Mouse (Mus musculus) intestine, postnatal 0 days (tissue): ENCODE measurements around the gene Olfr353. TPM values are rescaled to one million over a fixed set of nuclear protein-coding genes. Genes with fewer than 3 reads are reported as not detected.

Experiments
- ATAC-seq: fragments of 200-750 bp; cut with Nextera tagmentation; 2 replicates; pipeline ENCODE4 v1.8.0; 2017; ENCODE audit warnings: mild to moderate bottlenecking, moderate TSS enrichment, moderate library complexity
- H3K27ac ChIP-seq: fragments of 300-500 bp; sonication (generic); 2 replicates; pipeline ENCODE4 v1.5.1; 2014; ENCODE audit warnings: mild to moderate bottlenecking, low read depth, low read length, moderate library complexity
- H3K27me3 ChIP-seq: fragments of 300-500 bp; sonication (generic); replicated peaks from 2 replicates; pipeline ENCODE4 v1.6.1; 2014; ENCODE audit warnings: low read length, mixed read lengths; ENCODE audit not compliant: control insufficient read depth, insufficient read depth
- H3K36me3 ChIP-seq: fragments of 300-500 bp; sonication (generic); 2 replicates; pipeline ENCODE4 v1.6.1; 2014; ENCODE audit warnings: mild to moderate bottlenecking, moderate library complexity; ENCODE audit not compliant: control insufficient read depth, insufficient read depth
- H3K4me1 ChIP-seq: fragments of 300-500 bp; sonication (generic); replicated peaks from 2 replicates; pipeline ENCODE4 v1.6.1; 2014; ENCODE audit warnings: antibody characterized with exemption, low read length, mixed read lengths; ENCODE audit not compliant: control insufficient read depth, insufficient read depth
- H3K4me2 ChIP-seq: fragments of 300-500 bp; sonication (generic); replicated peaks from 2 replicates; pipeline ENCODE4 v1.6.1; 2014; ENCODE audit warnings: low read depth, mild to moderate bottlenecking, moderate library complexity
- H3K4me3 ChIP-seq: fragments of 300-500 bp; sonication (generic); 2 replicates; pipeline ENCODE4 v1.5.1; 2014; ENCODE audit warnings: low read depth, low read length
- H3K9ac ChIP-seq: fragments of 300-500 bp; sonication (generic); 2 replicates; pipeline ENCODE4 v1.6.1; 2014; ENCODE audit warnings: mild to moderate bottlenecking, low read depth, low read length
- H3K9me3 ChIP-seq: fragments of 300-500 bp; sonication (generic); 2 replicates; pipeline ENCODE4 v1.6.1; 2016; ENCODE audit warnings: mixed run types; ENCODE audit not compliant: control insufficient read depth
- CTCF ChIP-seq: sonication (generic); IDR thresholded peaks from 2 replicates; pipeline ENCODE4 v1.5.1; 2016; ENCODE audit warnings: low read depth, mild to moderate bottlenecking, control low read depth, antibody characterized with exemption, moderate library complexity
- WGBS: fragments of 180-500 bp; shearing (Covaris S2); extraction: QIAGEN DNeasy Blood & Tissue Kit; methylation state at CpG from one replicate; pipeline ENCODE4 v1.1.7; 2014; 5-methylcytosine and 5-hydroxymethylcytosine counted together
- polyA plus RNA-seq: library from polyadenylated mRNA; unstranded; fragments of >200 nt; fragmentation: Nextera tagmentation; extraction: Ambion mirVana; gene quantifications from 2 replicates; pipeline ENCODE4 v1.2.1, GENCODE M21; 2015

Olfr353 gene
- not detected in 2 replicates for polyA plus RNA-seq

GRCm38 (mm10) chr2:36892836-36893235, at the start of gene Olfr353:
Olfr353 (minus strand) TSS chr2:36892936.
- no peak within 1 kb of the TSS for H3K27ac ChIP-seq
- no peak within 1 kb of the TSS for H3K4me2 ChIP-seq
- no peaks in the 10 kb centered on the region for H3K4me1 ChIP-seq
- no peak for ATAC-seq
- no peaks in the 10 kb centered on the region for H3K9me3 ChIP-seq
- no peak for TF ChIP-seq CTCF
- no peaks in the 10 kb centered on the region for H3K36me3 ChIP-seq
- H3K9ac ChIP-seq: no peak within 1 kb of the TSS
- no peak within 1 kb of the TSS for H3K4me3 ChIP-seq
- no peaks in the 10 kb centered on the region for H3K27me3 ChIP-seq

- H3K4me3 ChIP-seq: no peak within 1 kb of the TSS
- no peak within 1 kb of the TSS for H3K9ac ChIP-seq
- no peak for ATAC-seq
- H3K9me3 ChIP-seq: no peaks in the 10 kb centered on the region
- no peak within 1 kb of the TSS for H3K27ac ChIP-seq
- no peaks in the 10 kb centered on the region for H3K4me1 ChIP-seq
- H3K27me3 ChIP-seq: no peaks in the 10 kb centered on the region
- no peaks in the 10 kb centered on the region for H3K36me3 ChIP-seq
- WGBS: 84% methylated on average over 2 of the region's 2 CpGs
- no peak within 1 kb of the TSS for H3K4me2 ChIP-seq
- TF ChIP-seq CTCF: no peak
Observed at GRCm38 (mm10) chr2:36936821-36937220, 44.1 kb upstream of the Olfr353 start, which contains the start of gene Olfr356. Olfr356 (plus strand) TSS chr2:36937121.

- H3K9me3 ChIP-seq: no peaks in the 10 kb centered on the region
- no peak within 1 kb of the TSS for H3K4me2 ChIP-seq
- H3K9ac ChIP-seq: no peak within 1 kb of the TSS
- ATAC-seq: no peak
- H3K36me3 ChIP-seq: no peaks in the 10 kb centered on the region
- no peak within 1 kb of the TSS for H3K27ac ChIP-seq
- no peaks in the 10 kb centered on the region for H3K27me3 ChIP-seq
- TF ChIP-seq CTCF: no peak
- no peak within 1 kb of the TSS for H3K4me3 ChIP-seq
- H3K4me1 ChIP-seq: no peaks in the 10 kb centered on the region
Observed at GRCm38 (mm10) chr2:36928797-36929196, 36.1 kb upstream of the Olfr353 start, which contains the start of gene Olfr355. Olfr355 (minus strand) TSS chr2:36928897.

- Histone ChIP-seq H3K4me2 (no peak within 1 kb of the TSS), H3K4me1 (no peaks in the 10 kb centered on the region), H3K9me3 (no peaks in the 10 kb centered on the region), H3K36me3 (no peaks in the 10 kb centered on the region), H3K9ac (no peak within 1 kb of the TSS), H3K4me3 (no peak within 1 kb of the TSS), H3K27me3 (no peaks in the 10 kb centered on the region), H3K27ac (no peak within 1 kb of the TSS)
- no peak for ATAC-seq
- no peak for TF ChIP-seq CTCF
Observed at GRCm38 (mm10) chr2:36905380-36905779, 12.6 kb upstream of the Olfr353 start, which contains the start of gene Olfr354. Olfr354 (plus strand) TSS chr2:36905680.

- Histone ChIP-seq H3K36me3 (no peaks in the 10 kb centered on the region), H3K9ac (no peak overlapping the region), H3K4me1 (no peaks in the 10 kb centered on the region), H3K27me3 (no peaks in the 10 kb centered on the region), H3K9me3 (no peaks in the 10 kb centered on the region), H3K4me3 (no peak overlapping the region), H3K4me2 (no peak overlapping the region), H3K27ac (no peak overlapping the region)
- no peak for ATAC-seq
- TF ChIP-seq CTCF: no peak
Observed at GRCm38 (mm10) chr2:36897114-36897513, 4.4 kb upstream of the Olfr353 start.

- WGBS: 75% methylated on average over 1 of the region's 1 CpGs
- Histone ChIP-seq H3K4me1 (no peaks in the 10 kb centered on the region), H3K4me3 (no peak within 1 kb of the TSS), H3K9me3 (no peaks in the 10 kb centered on the region), H3K27ac (no peak within 1 kb of the TSS), H3K9ac (no peak within 1 kb of the TSS), H3K36me3 (no peaks in the 10 kb centered on the region), H3K27me3 (no peaks in the 10 kb centered on the region), H3K4me2 (no peak within 1 kb of the TSS)
- ATAC-seq: no peak
- TF ChIP-seq CTCF: no peak
Observed at GRCm38 (mm10) chr2:36868160-36868559, 24.6 kb downstream of the Olfr353 start, which contains the start of gene Olfr352. Olfr352 (plus strand) TSS chr2:36868460.

GRCm38 (mm10) chr2:36862560-36862959, 30.2 kb downstream of the Olfr353 start, which contains the start of gene Olfr351:
Olfr351 (minus strand) TSS chr2:36862660.
- H3K27ac ChIP-seq: no peak within 1 kb of the TSS
- no peak within 1 kb of the TSS for H3K4me2 ChIP-seq
- no peaks in the 10 kb centered on the region for H3K4me1 ChIP-seq
- H3K36me3 ChIP-seq: no peaks in the 10 kb centered on the region
- H3K27me3 ChIP-seq: no peaks in the 10 kb centered on the region
- ATAC-seq: no peak
- WGBS: 88% methylated on average over 1 of the region's 1 CpGs
- no peak within 1 kb of the TSS for H3K4me3 ChIP-seq
- TF ChIP-seq CTCF: no peak
- H3K9me3 ChIP-seq: no peaks in the 10 kb centered on the region
- no peak within 1 kb of the TSS for H3K9ac ChIP-seq
